Mouse (Mus musculus): Measurements from ENCODE around the gene Olfr809. TPM values are rescaled to one million over a fixed set of nuclear protein-coding genes. Genes with fewer than 3 reads are reported as not detected.

Olfr809 gene
- not detected in 2 replicates for polyA plus RNA-seq (2015; fragmentation: Nextera tagmentation; extraction: Ambion mirVana)

GRCm38 (mm10) chr10:129774338-129774737, at the start of gene Olfr809:
TSS of gene Olfr809 (plus strand) at chr10:129774638.
- DNase-seq (ENCODE audit: low spot score): no peak

GRCm38 (mm10) chr10:129729275-129729674, 45.2 kb upstream of the Olfr809 start, which contains the start of gene Olfr805:
TSS of gene Olfr805 (minus strand) at chr10:129729375.
- DNase-seq (ENCODE audit: low spot score): no peak

- no peak for DNase-seq (ENCODE audit: low spot score)
These were observed 32.6 kb upstream of the Olfr809 start, which contains the start of gene Olfr806 for GRCm38 (mm10) chr10:129741821-129742220. TSS of gene Olfr806 (minus strand) at chr10:129741921.

GRCm38 (mm10) chr10:129757693-129758092, 16.7 kb upstream of the Olfr809 start, which contains the start of gene Olfr807:
TSS of gene Olfr807 (minus strand) at chr10:129757793.
- DNase-seq (ENCODE audit: low spot score): no peak

GRCm38 (mm10) chr10:129765182-129765581, 9.3 kb upstream of the Olfr809 start, which contains the start of gene Olfr808:
TSS of gene Olfr808 (plus strand) at chr10:129765482.
- no peak for DNase-seq (ENCODE audit: low spot score)

- DNase-seq (ENCODE audit: low spot score): no peak
These were observed 3.7 kb downstream of the Olfr809 start for GRCm38 (mm10) chr10:129778123-129778522.

GRCm38 (mm10) chr10:129794817-129795216, 20.4 kb downstream of the Olfr809 start, which contains the start of gene Olfr810:
TSS of gene Olfr810 (minus strand) at chr10:129794917.
- DNase-seq (ENCODE audit: low spot score): no peak

GRCm38 (mm10) chr10:129804296-129804695, 29.9 kb downstream of the Olfr809 start, which contains the start of gene Olfr811:
TSS of gene Olfr811 (minus strand) at chr10:129804396.
- no peak for DNase-seq (ENCODE audit: low spot score)

Small RNA genes within 50 kb of the gene (microRNA-seq; reads per million reads assigned to microRNA genes)
- not detected for gene Gm24485 (ENCODE audit: borderline number of aligned reads)

Other genes with a start within 250 kb of the Olfr809 start
- gene Olfr792, start 235.5 kb upstream of the Olfr809 start, polyA plus RNA-seq (2015; fragmentation: Nextera tagmentation; extraction: Ambion mirVana): not detected in 2 replicates
- not detected in 2 replicates for gene Olfr794, start 207.0 kb upstream of the Olfr809 start, polyA plus RNA-seq (2015; fragmentation: Nextera tagmentation; extraction: Ambion mirVana)
- gene Olfr796, start 162.1 kb upstream of the Olfr809 start, polyA plus RNA-seq (2015; fragmentation: Nextera tagmentation; extraction: Ambion mirVana): not detected in 2 replicates
- not detected in 2 replicates for gene Olfr798, start 146.7 kb upstream of the Olfr809 start, polyA plus RNA-seq (2015; fragmentation: Nextera tagmentation; extraction: Ambion mirVana)
- not detected in 2 replicates for gene Olfr799, start 137.2 kb upstream of the Olfr809 start, polyA plus RNA-seq (2015; fragmentation: Nextera tagmentation; extraction: Ambion mirVana)
- gene Olfr800, start 116.9 kb upstream of the Olfr809 start, polyA plus RNA-seq (2015; fragmentation: Nextera tagmentation; extraction: Ambion mirVana): not detected in 2 replicates
- not detected in 2 replicates for gene Olfr801, start 100.8 kb upstream of the Olfr809 start, polyA plus RNA-seq (2015; fragmentation: Nextera tagmentation; extraction: Ambion mirVana)
- 0.05 and 0.09 TPM in 2 replicates for gene Olfr802, start 86.5 kb upstream of the Olfr809 start, polyA plus RNA-seq (2015; fragmentation: Nextera tagmentation; extraction: Ambion mirVana)
- not detected in 2 replicates for gene Olfr803, start 80.4 kb upstream of the Olfr809 start, polyA plus RNA-seq (2015; fragmentation: Nextera tagmentation; extraction: Ambion mirVana)
- gene Olfr804, start 71.4 kb upstream of the Olfr809 start, polyA plus RNA-seq (2015; fragmentation: Nextera tagmentation; extraction: Ambion mirVana): not detected in 2 replicates
- not detected in 2 replicates for gene Olfr805, start 45.3 kb upstream of the Olfr809 start, polyA plus RNA-seq (2015; fragmentation: Nextera tagmentation; extraction: Ambion mirVana)
- not detected in 2 replicates for gene Olfr806, start 32.7 kb upstream of the Olfr809 start, polyA plus RNA-seq (2015; fragmentation: Nextera tagmentation; extraction: Ambion mirVana)
- not detected in 2 replicates for gene Olfr807, start 16.8 kb upstream of the Olfr809 start, polyA plus RNA-seq (2015; fragmentation: Nextera tagmentation; extraction: Ambion mirVana)
- not detected in 2 replicates for gene Olfr808, start 9.2 kb upstream of the Olfr809 start, polyA plus RNA-seq (2015; fragmentation: Nextera tagmentation; extraction: Ambion mirVana)
- gene Olfr810, start 20.3 kb downstream of the Olfr809 start, polyA plus RNA-seq (2015; fragmentation: Nextera tagmentation; extraction: Ambion mirVana): not detected in 2 replicates
- not detected in 2 replicates for gene Olfr811, start 29.8 kb downstream of the Olfr809 start, polyA plus RNA-seq (2015; fragmentation: Nextera tagmentation; extraction: Ambion mirVana)
- gene Olfr812, start 71.5 kb downstream of the Olfr809 start, polyA plus RNA-seq (2015; fragmentation: Nextera tagmentation; extraction: Ambion mirVana): not detected in 2 replicates
- not detected in 2 replicates for gene Olfr813, start 80.7 kb downstream of the Olfr809 start, polyA plus RNA-seq (2015; fragmentation: Nextera tagmentation; extraction: Ambion mirVana)
- gene Olfr814, start 105.2 kb downstream of the Olfr809 start, polyA plus RNA-seq (2015; fragmentation: Nextera tagmentation; extraction: Ambion mirVana): not detected in 2 replicates
- not detected in 2 replicates for gene Olfr815, start 131.2 kb downstream of the Olfr809 start, polyA plus RNA-seq (2015; fragmentation: Nextera tagmentation; extraction: Ambion mirVana)
- gene Olfr816, start 141.0 kb downstream of the Olfr809 start, polyA plus RNA-seq (2015; fragmentation: Nextera tagmentation; extraction: Ambion mirVana): not detected in 2 replicates
- gene Olfr818, start 174.5 kb downstream of the Olfr809 start, polyA plus RNA-seq (2015; fragmentation: Nextera tagmentation; extraction: Ambion mirVana): not detected in 2 replicates
- gene Olfr819, start 192.6 kb downstream of the Olfr809 start, polyA plus RNA-seq (2015; fragmentation: Nextera tagmentation; extraction: Ambion mirVana): not detected in 2 replicates
- gene Olfr247, start 201.5 kb downstream of the Olfr809 start, polyA plus RNA-seq (2015; fragmentation: Nextera tagmentation; extraction: Ambion mirVana): not detected in 2 replicates
- not detected in 2 replicates for gene Gm10310, start 210.4 kb downstream of the Olfr809 start, polyA plus RNA-seq (2015; fragmentation: Nextera tagmentation; extraction: Ambion mirVana)
- not detected in 2 replicates for gene Olfr820, start 238.0 kb downstream of the Olfr809 start, polyA plus RNA-seq (2015; fragmentation: Nextera tagmentation; extraction: Ambion mirVana)

Data from thymus, postnatal 0 days (tissue).